Mouse (Mus musculus) kidney, embryonic 15.5 days (tissue): Measurements from ENCODE around the gene Sox4. TPM values are rescaled to one million over a fixed set of nuclear protein-coding genes. Genes with fewer than 3 reads are reported as not detected.

ENCODE experiments used
- ATAC-seq: fragments of 200-750 bp; cut with Nextera tagmentation; replicated peaks from 2 replicates; pipeline ENCODE4 v1.8.0; 2017; ENCODE audit warnings: moderate TSS enrichment; ENCODE audit not compliant: low FRiP score
- H3K27ac ChIP-seq: fragments of 300-500 bp; sonication (generic); 2 replicates; pipeline ENCODE4 v1.5.1; 2015; ENCODE audit warnings: mild to moderate bottlenecking, inconsistent platforms
- H3K27me3 ChIP-seq: fragments of 300-500 bp; sonication (generic); 2 replicates; pipeline ENCODE4 v1.6.1; 2015; ENCODE audit warnings: inconsistent platforms
- H3K36me3 ChIP-seq: fragments of 300-500 bp; sonication (generic); 2 replicates; pipeline ENCODE4 v1.6.1; 2015; ENCODE audit warnings: inconsistent platforms
- H3K4me1 ChIP-seq: fragments of 300-500 bp; sonication (generic); 2 replicates; pipeline ENCODE4 v1.6.1; 2015; ENCODE audit warnings: inconsistent platforms
- H3K4me2 ChIP-seq: fragments of 300-500 bp; sonication (generic); 2 replicates; pipeline ENCODE4 v1.6.1; 2015; ENCODE audit warnings: moderate library complexity, mild to moderate bottlenecking, inconsistent platforms
- H3K4me3 ChIP-seq: fragments of 300-500 bp; sonication (generic); replicated peaks from 2 replicates; pipeline ENCODE4 v1.5.1; 2015; ENCODE audit warnings: mild to moderate bottlenecking, inconsistent platforms
- H3K9ac ChIP-seq: fragments of 300-500 bp; sonication (generic); 2 replicates; pipeline ENCODE4 v1.6.1; 2015; ENCODE audit warnings: mild to moderate bottlenecking, inconsistent platforms
- H3K9me3 ChIP-seq: fragments of 300-500 bp; sonication (generic); replicated peaks from 2 replicates; pipeline ENCODE4 v1.6.1; 2016; ENCODE audit warnings: inconsistent platforms
- WGBS: fragments of 180-500 bp; shearing (Covaris S2); methylation state at CpG from one replicate; pipeline ENCODE4 v1.1.7; 2015; ENCODE audit warnings: mixed read lengths; 5-methylcytosine and 5-hydroxymethylcytosine counted together
- polyA plus RNA-seq: library from polyadenylated mRNA; unstranded; fragments of >200 nt; fragmentation: Nextera tagmentation; extraction: Ambion mirVana; gene quantifications from 2 replicates; pipeline ENCODE4 v1.2.1, GENCODE M21; 2015

The Sox4 gene
- polyA plus RNA-seq, 1 experiment from 2014 or later: 50.1 TPM

DNA sequence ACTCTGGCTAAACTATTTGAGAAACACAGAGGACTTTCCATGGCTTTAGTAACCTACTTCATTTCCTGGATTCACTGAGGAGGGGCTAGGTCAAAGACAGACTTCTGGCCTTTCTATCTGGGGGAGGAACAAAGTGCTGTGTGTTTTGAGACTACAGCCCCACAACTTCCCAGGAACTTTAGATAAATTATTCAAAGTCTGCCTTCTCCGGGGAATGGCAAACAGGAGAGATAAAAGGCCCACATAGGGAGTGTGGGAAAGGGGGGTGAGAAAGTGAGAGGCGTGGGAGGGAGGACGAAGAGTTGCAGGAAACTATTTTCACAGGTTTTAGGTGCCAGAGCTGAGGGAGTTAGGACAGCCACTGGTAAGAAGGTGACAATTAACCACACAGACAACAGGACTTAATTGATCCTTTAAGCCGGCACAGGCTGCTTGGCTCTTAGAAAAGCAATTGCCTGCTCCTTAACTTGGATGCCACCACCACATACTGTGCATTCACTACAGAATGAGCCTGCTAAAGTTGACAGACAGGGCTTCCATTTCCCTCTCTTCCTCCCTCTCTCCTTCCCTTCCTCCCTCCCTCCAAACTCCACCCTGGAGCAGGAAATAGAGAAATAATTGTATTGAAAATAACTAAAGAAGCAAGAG lies 11.4 kb downstream of the Sox4 start:
- H3K36me3 ChIP-seq: no peaks in the 10 kb centered on the region
- H3K4me3 ChIP-seq: no peak overlapping the region
- no peak overlapping the region for H3K4me2 ChIP-seq
- H3K9ac ChIP-seq: no peak overlapping the region
- peak overlapping the region; percentile 54 for H3K27ac ChIP-seq
- H3K27me3 ChIP-seq: no peaks in the 10 kb centered on the region
- peaks cover 18% of the 10 kb centered on the region for H3K4me1 ChIP-seq
- H3K9me3 ChIP-seq: no peaks in the 10 kb centered on the region
- ATAC-seq: peak; percentile 72
- WGBS: 13% methylated on average over 4 of the region's 4 CpGs

DNA sequence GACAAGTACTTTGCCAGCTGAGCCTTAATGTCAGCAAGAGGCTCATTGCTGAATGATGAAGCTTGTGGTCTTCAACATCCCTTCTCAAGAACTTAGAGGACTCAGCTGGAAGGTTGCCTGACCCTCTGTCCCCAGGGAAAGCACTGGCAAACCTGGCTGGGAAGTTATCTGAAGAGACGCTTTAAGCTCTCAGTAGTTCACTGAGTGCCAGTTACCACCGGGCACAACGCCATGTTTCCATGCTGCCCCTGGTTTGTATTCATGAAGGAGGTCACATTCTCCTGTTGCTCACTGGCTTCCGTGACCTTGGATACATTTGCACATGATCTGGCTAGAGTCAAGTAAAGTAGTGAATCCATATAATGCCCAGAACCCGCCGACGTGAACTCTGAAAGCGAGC lies 20.1 kb downstream of the Sox4 start:
- 91% methylated on average over 8 of the region's 8 CpGs for WGBS
- Histone ChIP-seq H3K4me2 (no peak overlapping the region), H3K36me3 (no peaks in the 10 kb centered on the region), H3K27ac (no peak overlapping the region), H3K9ac (no peak overlapping the region), H3K4me1 (peaks cover 5% of the 10 kb centered on the region; the same call in 1 of the 2 replicates), H3K27me3 (no peaks in the 10 kb centered on the region), H3K9me3 (no peaks in the 10 kb centered on the region), H3K4me3 (no peak overlapping the region)
- ATAC-seq: no peak

DNA sequence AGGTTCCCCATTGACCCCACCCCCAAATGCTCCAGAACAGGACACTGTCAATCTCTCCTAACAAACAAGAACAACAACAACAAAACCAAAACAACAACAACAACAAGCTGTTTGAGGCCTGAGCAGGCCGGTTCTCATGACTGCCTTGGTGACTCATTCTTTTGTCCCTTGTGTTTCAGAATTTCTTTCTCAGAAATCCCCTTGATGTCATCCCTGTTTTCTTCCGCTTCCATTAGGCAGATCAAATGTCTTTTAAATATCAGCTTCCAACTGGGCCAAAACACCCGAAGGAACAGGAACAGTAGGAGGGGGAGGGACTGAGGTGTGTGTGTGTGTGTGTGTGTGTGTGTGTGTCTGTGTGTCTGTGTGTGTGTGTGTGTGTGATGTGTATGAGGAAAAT lies 21.7 kb downstream of the Sox4 start:
- Histone ChIP-seq H3K27me3 (no peaks in the 10 kb centered on the region), H3K4me1 (peaks cover 5% of the 10 kb centered on the region; the same call in 1 of the 2 replicates), H3K9me3 (no peaks in the 10 kb centered on the region), H3K36me3 (no peaks in the 10 kb centered on the region), H3K4me2 (no peak overlapping the region), H3K9ac (no peak overlapping the region), H3K27ac (no peak overlapping the region), H3K4me3 (no peak overlapping the region)
- ATAC-seq: no peak
- 33% methylated on average over 3 of the region's 3 CpGs for WGBS

DNA sequence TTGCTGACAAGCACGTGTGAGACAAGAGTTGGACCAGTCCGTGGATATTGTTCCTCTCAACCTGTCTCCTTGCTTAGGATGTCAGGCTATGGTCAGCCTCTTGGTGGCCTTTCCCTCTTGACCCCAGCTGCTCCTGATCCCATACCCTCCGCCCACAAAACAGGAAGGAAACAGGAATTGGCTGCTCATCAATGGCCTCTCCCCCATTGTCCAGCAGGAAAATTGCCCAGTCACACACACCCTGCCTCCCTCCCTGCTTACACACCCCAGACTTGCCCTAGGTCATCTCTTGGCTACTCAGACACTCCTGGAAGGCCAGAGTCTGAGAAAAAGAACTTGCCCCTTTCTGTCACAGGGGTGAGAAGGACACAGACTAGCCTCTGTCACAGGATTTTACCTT lies 22.2 kb downstream of the Sox4 start:
- Histone ChIP-seq H3K4me3 (no peak overlapping the region), H3K4me2 (no peak overlapping the region), H3K9me3 (no peaks in the 10 kb centered on the region), H3K27me3 (no peaks in the 10 kb centered on the region), H3K9ac (no peak overlapping the region), H3K27ac (no peak overlapping the region), H3K4me1 (peaks cover 5% of the 10 kb centered on the region; the same call in 1 of the 2 replicates), H3K36me3 (no peaks in the 10 kb centered on the region)
- 0 out of 2 replicates have a peak, but pooled peaks have one; percentile 33 for ATAC-seq
- WGBS: 86% methylated on average over 3 of the region's 3 CpGs

DNA sequence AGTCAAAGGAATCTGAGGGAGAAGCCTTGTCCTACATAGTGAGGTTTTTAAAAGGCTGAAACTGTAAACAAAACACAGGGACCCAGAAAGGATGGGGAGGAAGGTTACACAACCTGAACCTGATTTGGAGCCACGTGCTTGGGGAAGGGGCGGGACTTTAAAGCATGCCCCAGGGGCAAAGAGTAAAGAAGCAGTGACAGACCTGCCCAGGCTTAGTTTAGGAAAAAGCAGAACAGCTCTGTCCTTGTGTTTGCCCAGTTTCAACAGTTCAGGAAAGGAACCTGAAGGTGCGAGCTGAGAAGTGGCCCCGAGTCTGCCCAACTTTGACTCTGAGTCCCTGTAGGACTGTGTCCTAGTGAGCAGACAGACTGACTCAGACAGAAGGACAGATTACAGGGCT lies 23.1 kb downstream of the Sox4 start:
- Histone ChIP-seq H3K4me1 (peaks cover 5% of the 10 kb centered on the region; the same call in 1 of the 2 replicates), H3K4me2 (no peak overlapping the region), H3K36me3 (no peaks in the 10 kb centered on the region), H3K27ac (no peak overlapping the region), H3K4me3 (no peak overlapping the region), H3K9ac (no peak overlapping the region), H3K9me3 (no peaks in the 10 kb centered on the region), H3K27me3 (no peaks in the 10 kb centered on the region)
- no peak for ATAC-seq
- WGBS: 66% methylated on average over 4 of the region's 4 CpGs

DNA sequence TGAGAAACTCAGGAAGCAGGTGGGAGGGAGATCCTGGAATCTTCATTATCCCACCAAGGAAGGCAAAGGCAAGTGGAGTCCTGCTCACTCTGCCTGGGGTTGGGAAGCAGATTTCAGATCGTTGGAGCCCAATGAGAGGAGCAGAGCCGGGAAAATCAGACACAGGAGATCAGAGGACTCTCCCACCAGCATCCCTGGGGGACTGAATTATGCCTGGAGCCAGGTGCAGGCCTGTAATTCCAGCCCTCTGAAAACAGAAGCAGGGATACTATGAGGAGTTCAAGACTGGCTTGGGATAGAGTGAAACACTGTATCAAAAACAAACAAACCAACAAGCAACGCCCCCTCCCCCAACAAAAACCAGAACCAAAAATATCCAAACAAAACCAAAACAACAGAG lies 23.6 kb downstream of the Sox4 start:
- Histone ChIP-seq H3K27me3 (no peaks in the 10 kb centered on the region), H3K9ac (no peak overlapping the region), H3K36me3 (no peaks in the 10 kb centered on the region), H3K9me3 (no peaks in the 10 kb centered on the region), H3K4me1 (peaks cover 5% of the 10 kb centered on the region; the same call in 1 of the 2 replicates), H3K4me2 (no peak overlapping the region), H3K4me3 (no peak overlapping the region), H3K27ac (no peak overlapping the region)
- ATAC-seq: no peak
- 31% methylated on average over 3 of the region's 3 CpGs for WGBS

DNA sequence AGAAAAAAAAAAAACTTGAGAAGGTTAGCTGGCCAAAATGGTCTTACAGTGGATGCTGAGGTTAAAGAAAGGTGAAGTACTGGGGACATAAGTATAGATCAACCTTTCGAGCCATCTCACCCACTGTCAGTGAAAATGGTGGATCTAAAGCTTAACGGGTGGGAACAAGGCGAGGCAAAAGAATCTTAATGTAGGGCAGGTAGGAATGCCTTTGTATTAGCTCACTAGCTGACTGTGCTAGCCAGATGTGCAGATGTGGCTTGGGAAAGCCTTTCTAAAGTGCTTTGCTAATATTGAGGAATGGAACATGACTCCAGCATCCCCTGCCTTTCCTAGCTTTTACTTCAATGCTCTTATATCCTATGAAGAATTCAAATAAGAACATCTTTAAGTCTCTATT lies 30.4 kb downstream of the Sox4 start:
- H3K27ac ChIP-seq: no peak overlapping the region
- no peak for ATAC-seq
- H3K4me1 ChIP-seq: no peaks in the 10 kb centered on the region
- no peak overlapping the region for H3K4me2 ChIP-seq
- H3K36me3 ChIP-seq: no peaks in the 10 kb centered on the region
- no peak overlapping the region for H3K9ac ChIP-seq
- no peaks in the 10 kb centered on the region for H3K27me3 ChIP-seq
- 93% methylated on average over 3 of the region's 3 CpGs for WGBS
- H3K9me3 ChIP-seq: no peaks in the 10 kb centered on the region
- H3K4me3 ChIP-seq: no peak overlapping the region

DNA sequence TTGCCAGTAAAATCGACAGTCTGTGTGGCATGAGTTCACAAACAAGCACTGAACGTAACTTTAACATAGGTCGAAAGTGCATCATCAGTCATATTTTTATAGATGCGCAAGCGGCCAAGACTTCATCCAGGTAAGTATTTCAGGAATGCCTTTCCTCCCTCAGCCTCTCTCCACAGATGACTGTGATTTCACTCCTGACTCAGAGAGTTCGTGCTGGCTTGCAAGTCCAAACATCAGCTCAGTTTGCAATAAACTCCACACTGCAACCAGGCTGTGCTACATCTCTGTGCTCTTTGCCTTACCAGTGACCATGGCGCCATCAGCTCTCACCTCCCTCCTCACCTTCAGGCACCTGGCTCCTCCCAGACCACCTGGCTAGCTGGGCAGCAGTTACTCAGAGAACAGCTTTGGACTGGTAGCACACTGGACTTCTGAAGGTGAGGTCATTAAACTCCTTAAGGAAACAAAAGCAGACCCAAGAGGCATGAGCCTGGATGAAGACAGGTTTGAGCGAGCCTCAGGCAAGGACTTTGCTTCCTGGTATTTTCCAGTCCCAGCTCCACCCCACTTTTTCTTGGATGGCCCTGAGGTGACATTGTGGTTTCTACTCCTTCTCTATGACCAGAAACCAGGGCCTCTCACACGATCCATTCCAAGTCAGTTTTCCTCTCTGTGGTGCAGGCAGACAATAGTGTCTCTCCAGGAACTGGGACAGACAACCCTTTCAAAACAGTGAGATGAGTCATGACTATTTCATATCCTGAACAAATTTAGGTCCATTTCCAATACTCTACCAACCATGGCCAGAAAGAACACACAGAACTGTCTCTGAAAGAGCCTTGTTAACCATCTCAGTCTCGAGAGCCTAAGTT lies 35.9 kb downstream of the Sox4 start:
- H3K9me3 ChIP-seq: no peaks in the 10 kb centered on the region
- H3K27me3 ChIP-seq: no peaks in the 10 kb centered on the region
- H3K27ac ChIP-seq: no peak overlapping the region
- H3K4me3 ChIP-seq: no peak overlapping the region
- peak; percentile 36; the same call in 1 of the 2 replicates for ATAC-seq
- H3K9ac ChIP-seq: no peak overlapping the region
- H3K4me2 ChIP-seq: no peak overlapping the region
- H3K4me1 ChIP-seq: no peaks in the 10 kb centered on the region
- 78% methylated on average over 10 of the region's 10 CpGs for WGBS
- H3K36me3 ChIP-seq: no peaks in the 10 kb centered on the region

DNA sequence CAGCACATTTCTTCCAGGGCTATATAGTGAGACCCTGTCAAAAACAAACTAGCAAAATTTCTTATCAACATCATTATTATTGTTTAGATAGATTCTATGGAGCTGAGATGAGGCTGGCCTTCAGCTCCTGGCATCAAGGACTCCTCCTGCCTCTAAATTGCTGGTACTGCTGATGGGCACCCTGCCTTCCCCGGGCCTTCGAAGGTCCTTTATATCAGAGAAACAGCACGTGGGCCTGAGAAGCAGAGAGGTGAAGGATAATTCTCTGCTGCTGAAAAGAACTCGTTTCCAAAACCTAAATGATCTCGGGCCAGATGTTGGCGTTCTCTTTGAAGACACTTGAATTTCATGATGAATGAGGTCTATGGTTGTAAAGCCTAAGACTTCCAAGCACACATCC lies 39.9 kb downstream of the Sox4 start:
- no peak overlapping the region for H3K4me3 ChIP-seq
- H3K27ac ChIP-seq: no peak overlapping the region
- no peaks in the 10 kb centered on the region for H3K27me3 ChIP-seq
- no peaks in the 10 kb centered on the region for H3K36me3 ChIP-seq
- H3K9me3 ChIP-seq: no peaks in the 10 kb centered on the region
- no peak for ATAC-seq
- no peaks in the 10 kb centered on the region for H3K4me1 ChIP-seq
- H3K4me2 ChIP-seq: no peak overlapping the region
- WGBS: 68% methylated on average over 6 of the region's 6 CpGs
- H3K9ac ChIP-seq: no peak overlapping the region

DNA sequence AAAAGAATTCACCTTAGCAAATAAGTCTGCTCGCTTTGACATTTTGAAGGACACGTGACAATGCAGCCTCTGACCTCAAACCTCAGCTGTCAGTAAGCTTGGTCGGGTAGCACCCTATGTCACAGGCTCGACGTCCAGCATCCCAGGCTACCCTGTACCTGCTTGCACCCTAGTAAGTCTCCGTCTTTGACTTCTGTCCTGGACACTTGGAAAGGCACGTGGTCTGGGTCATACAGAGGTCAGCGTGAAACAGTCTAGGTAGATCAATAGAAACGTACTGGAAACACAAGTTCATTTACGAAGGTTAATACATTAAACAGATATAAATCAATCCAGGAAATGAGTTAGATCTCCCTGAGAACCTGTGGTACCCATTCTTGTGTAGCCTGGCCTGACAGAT lies 46.5 kb downstream of the Sox4 start:
- Histone ChIP-seq H3K4me1 (no peaks in the 10 kb centered on the region), H3K27me3 (no peaks in the 10 kb centered on the region), H3K9me3 (no peaks in the 10 kb centered on the region), H3K4me3 (no peak overlapping the region), H3K27ac (no peak overlapping the region), H3K4me2 (no peak overlapping the region), H3K9ac (no peak overlapping the region), H3K36me3 (no peaks in the 10 kb centered on the region)
- WGBS: 76% methylated on average over 10 of the region's 10 CpGs
- ATAC-seq: no peak
